Mouse (Mus musculus) stomach, embryonic 15.5 days (tissue): Measurements from ENCODE around the gene H2al1b. TPM values are rescaled to one million over a fixed set of nuclear protein-coding genes. Genes with fewer than 3 reads are reported as not detected.
"Not testable (repeated sequence)": the region's sequence is repeated elsewhere in the genome, so short reads cannot be mapped to it uniquely, and the experiment has no call there.

Experiments
- ATAC-seq: fragments of 200-750 bp; cut with Nextera tagmentation; 2 replicates; pipeline ENCODE4 v1.8.0; 2017; ENCODE audit warnings: low read depth, moderate number of reproducible peaks, moderate TSS enrichment; ENCODE audit not compliant: insufficient read depth, low FRiP score
- H3K27ac ChIP-seq: fragments of 300-500 bp; sonication (generic); 2 replicates; pipeline ENCODE4 v1.5.1; 2015; ENCODE audit warnings: mild to moderate bottlenecking, inconsistent platforms
- H3K27me3 ChIP-seq: fragments of 300-500 bp; sonication (generic); replicated peaks from 2 replicates; pipeline ENCODE4 v1.6.1; 2015; ENCODE audit warnings: inconsistent platforms
- H3K36me3 ChIP-seq: fragments of 300-500 bp; sonication (generic); 2 replicates; pipeline ENCODE4 v1.6.1; 2015; ENCODE audit warnings: inconsistent platforms
- H3K4me1 ChIP-seq: fragments of 300-500 bp; sonication (generic); 2 replicates; pipeline ENCODE4 v1.6.1; 2015; ENCODE audit warnings: inconsistent platforms
- H3K4me2 ChIP-seq: fragments of 300-500 bp; sonication (generic); 2 replicates; pipeline ENCODE4 v1.6.1; 2015; ENCODE audit warnings: mild to moderate bottlenecking, inconsistent platforms
- H3K4me3 ChIP-seq: fragments of 300-500 bp; sonication (generic); replicated peaks from 2 replicates; pipeline ENCODE4 v1.5.1; 2015; ENCODE audit warnings: inconsistent platforms
- H3K9ac ChIP-seq: fragments of 300-500 bp; sonication (generic); 2 replicates; pipeline ENCODE4 v1.6.1; 2015; ENCODE audit warnings: inconsistent platforms
- H3K9me3 ChIP-seq: fragments of 300-500 bp; sonication (generic); 2 replicates; pipeline ENCODE4 v1.6.1; 2016; ENCODE audit warnings: inconsistent platforms
- WGBS: fragments of 180-500 bp; shearing (Covaris S2); methylation state at CpG from one replicate; pipeline ENCODE4 v1.1.7; 2015; 5-methylcytosine and 5-hydroxymethylcytosine counted together
- polyA plus RNA-seq: library from polyadenylated mRNA; unstranded; fragments of >200 nt; fragmentation: Nextera tagmentation; extraction: Ambion mirVana; gene quantifications from 2 replicates; pipeline ENCODE4 v1.2.1, GENCODE M21; 2015

H2al1b gene
- not detected in 2 replicates for polyA plus RNA-seq

GRCm38 (mm10) chrX:11302132-11302531 lies at the start of gene H2al1b:
H2al1b (plus strand) TSS chrX:11302432.
- H3K27me3 ChIP-seq, H3K4me1 ChIP-seq, H3K36me3 ChIP-seq, H3K4me2 ChIP-seq, ATAC-seq, H3K9ac ChIP-seq, H3K27ac ChIP-seq, H3K9me3 ChIP-seq, H3K4me3 ChIP-seq: not testable (repeated sequence)
- 91% methylated on average over 1 of the region's 3 CpGs for WGBS

GRCm38 (mm10) chrX:11254062-11254461 lies 48.2 kb upstream of the H2al1b start:
- WGBS, result 37% methylated on average over 5 of the region's 5 CpGs
- no peak overlapping the region for H3K4me2 ChIP-seq
- H3K27ac ChIP-seq, result no peak overlapping the region
- H3K4me1 ChIP-seq, result peaks cover 5% of the 10 kb centered on the region; the same call in 1 of the 2 replicates
- no peaks in the 10 kb centered on the region; the same call in 1 of the 2 replicates for H3K27me3 ChIP-seq
- no peaks in the 10 kb centered on the region for H3K36me3 ChIP-seq
- no peak for ATAC-seq
- no peak overlapping the region for H3K9ac ChIP-seq
- no peaks in the 10 kb centered on the region for H3K9me3 ChIP-seq
- no peak overlapping the region for H3K4me3 ChIP-seq

- no peaks in the 10 kb centered on the region; the same call in 1 of the 2 replicates for H3K27me3 ChIP-seq
- no peak overlapping the region for H3K4me2 ChIP-seq
- H3K27ac ChIP-seq, result no peak overlapping the region
- WGBS, result 43% methylated on average over 11 of the region's 11 CpGs
- H3K9ac ChIP-seq, result no peak overlapping the region
- H3K4me1 ChIP-seq, result peaks cover 5% of the 10 kb centered on the region; the same call in 1 of the 2 replicates
- no peak overlapping the region for H3K4me3 ChIP-seq
- no peak for ATAC-seq
- H3K36me3 ChIP-seq, result no peaks in the 10 kb centered on the region
- no peaks in the 10 kb centered on the region for H3K9me3 ChIP-seq
Measured at GRCm38 (mm10) chrX:11254521-11255207, 47.6 kb upstream of the H2al1b start.

- Histone ChIP-seq H3K36me3 (no peaks in the 10 kb centered on the region), H3K4me2 (no peak overlapping the region), H3K9ac (no peak overlapping the region), H3K27ac (peak overlapping the region; percentile 44), H3K4me3 (no peak overlapping the region), H3K27me3 (no peaks in the 10 kb centered on the region; the same call in 1 of the 2 replicates), H3K4me1 (peaks cover 5% of the 10 kb centered on the region; the same call in 1 of the 2 replicates), H3K9me3 (no peaks in the 10 kb centered on the region)
- ATAC-seq, result no peak
- 33% methylated on average over 8 of the region's 8 CpGs for WGBS
Measured at GRCm38 (mm10) chrX:11255564-11256360, 46.5 kb upstream of the H2al1b start.

- Histone ChIP-seq H3K9me3 (no peaks in the 10 kb centered on the region), H3K4me1 (no peaks in the 10 kb centered on the region), H3K27ac (no peak overlapping the region), H3K4me3 (no peak overlapping the region), H3K36me3 (no peaks in the 10 kb centered on the region), H3K4me2 (no peak overlapping the region), H3K9ac (no peak overlapping the region), H3K27me3 (0 out of 2 replicates have a peak, but pooled peaks cover 5% of the 10 kb centered on the region)
- no peak for ATAC-seq
- 58% methylated on average over 8 of the region's 8 CpGs for WGBS
Measured at GRCm38 (mm10) chrX:11264918-11265317, 37.3 kb upstream of the H2al1b start.

- 29% methylated on average over 7 of the region's 7 CpGs for WGBS
- no peak overlapping the region for H3K4me2 ChIP-seq
Measured at GRCm38 (mm10) chrX:11267791-11268190, 34.4 kb upstream of the H2al1b start.

GRCm38 (mm10) chrX:11269074-11269473 lies 33.2 kb upstream of the H2al1b start:
- no peak overlapping the region for H3K4me3 ChIP-seq
- 0 out of 2 replicates have a peak, but pooled peaks cover 5% of the 10 kb centered on the region for H3K27me3 ChIP-seq
- no peaks in the 10 kb centered on the region for H3K9me3 ChIP-seq
- H3K4me1 ChIP-seq, result no peaks in the 10 kb centered on the region
- ATAC-seq, result no peak
- H3K4me2 ChIP-seq, result no peak overlapping the region
- H3K36me3 ChIP-seq, result no peaks in the 10 kb centered on the region
- H3K9ac ChIP-seq, result no peak overlapping the region
- no peak overlapping the region for H3K27ac ChIP-seq
- WGBS, result 90% methylated on average over 3 of the region's 3 CpGs

More at GRCm38 (mm10) chrX:11267791-11268190, 34.4 kb upstream of the H2al1b start:
- Histone ChIP-seq H3K27me3 (0 out of 2 replicates have a peak, but pooled peaks cover 5% of the 10 kb centered on the region), H3K9me3 (no peaks in the 10 kb centered on the region), H3K27ac (no peak overlapping the region), H3K9ac (no peak overlapping the region), H3K36me3 (no peaks in the 10 kb centered on the region), H3K4me3 (no peak overlapping the region), H3K4me1 (no peaks in the 10 kb centered on the region)
- no peak; the same call in 1 of the 2 replicates for ATAC-seq

GRCm38 (mm10) chrX:11273190-11273589 lies 29.0 kb upstream of the H2al1b start:
- no peaks in the 10 kb centered on the region for H3K9me3 ChIP-seq
- WGBS, result 68% methylated on average over 3 of the region's 3 CpGs
- H3K9ac ChIP-seq, result no peak overlapping the region
- H3K27ac ChIP-seq, result no peak overlapping the region
- H3K36me3 ChIP-seq, result no peaks in the 10 kb centered on the region
- no peak overlapping the region for H3K4me3 ChIP-seq
- H3K4me2 ChIP-seq, result no peak overlapping the region
- H3K27me3 ChIP-seq, result no peaks in the 10 kb centered on the region
- no peaks in the 10 kb centered on the region for H3K4me1 ChIP-seq
- ATAC-seq, result no peak

- 66% methylated on average over 6 of the region's 6 CpGs for WGBS
- no peaks in the 10 kb centered on the region for H3K36me3 ChIP-seq
- ATAC-seq, result no peak
Measured at GRCm38 (mm10) chrX:11277083-11277482, 25.1 kb upstream of the H2al1b start.

GRCm38 (mm10) chrX:11280741-11281140 lies 21.5 kb upstream of the H2al1b start:
- Histone ChIP-seq H3K9ac (no peak overlapping the region), H3K27me3 (no peaks in the 10 kb centered on the region), H3K4me3 (no peak overlapping the region), H3K9me3 (no peaks in the 10 kb centered on the region), H3K4me1 (no peaks in the 10 kb centered on the region), H3K4me2 (no peak overlapping the region), H3K36me3 (no peaks in the 10 kb centered on the region), H3K27ac (no peak overlapping the region)
- WGBS, result 68% methylated on average over 2 of the region's 2 CpGs
- no peak for ATAC-seq

More at GRCm38 (mm10) chrX:11277083-11277482, 25.1 kb upstream of the H2al1b start:
- H3K4me1 ChIP-seq, result no peaks in the 10 kb centered on the region
- H3K4me3 ChIP-seq, result no peak overlapping the region
- no peak overlapping the region for H3K4me2 ChIP-seq
- no peaks in the 10 kb centered on the region for H3K9me3 ChIP-seq
- no peak overlapping the region for H3K9ac ChIP-seq
- no peaks in the 10 kb centered on the region for H3K27me3 ChIP-seq
- no peak overlapping the region for H3K27ac ChIP-seq

- H3K9ac ChIP-seq, result no peak overlapping the region
- no peaks in the 10 kb centered on the region for H3K36me3 ChIP-seq
- no peak for ATAC-seq
- WGBS, result 46% methylated on average over 14 of the region's 14 CpGs
- 0 out of 2 replicates have a peak, but pooled peaks cover 3% of the 10 kb centered on the region for H3K4me1 ChIP-seq
- no peak overlapping the region for H3K4me3 ChIP-seq
- no peak overlapping the region for H3K4me2 ChIP-seq
- no peaks in the 10 kb centered on the region for H3K9me3 ChIP-seq
- no peak overlapping the region for H3K27ac ChIP-seq
- H3K27me3 ChIP-seq, result 0 out of 2 replicates have a peak, but pooled peaks cover 5% of the 10 kb centered on the region
Measured at GRCm38 (mm10) chrX:11288306-11288882, 13.8 kb upstream of the H2al1b start.
